Mouse (Mus musculus): ENCODE data around the gene Wfikkn2.

Wfikkn2 gene

GRCm38 (mm10) chr11:94200422-94200821 is 45.4 kb downstream of the Wfikkn2 start:
- TF ChIP-seq POU5F1 (IDR thresholded peaks at IDR 0.05; ENCODE audit: borderline replicate concordance, low read length) = no peak
- TF ChIP-seq NANOG (IDR thresholded peaks at IDR 0.05; ENCODE audit: borderline replicate concordance, low read length) = no peak
- TF ChIP-seq CTCF (conservative IDR thresholded peaks at IDR 0.05; ENCODE audit: low read length) = no peak
- Histone ChIP-seq H3K9me3 (ENCODE audit: low read length) (no peaks in the 10 kb centered on the region), H3K36me3 (ENCODE audit: insufficient read depth, low read length) (no peaks in the 10 kb centered on the region), H3K4me1 (replicated peaks; ENCODE audit: low read depth, low read length) (no peaks in the 10 kb centered on the region), H3K27me3 (ENCODE audit: insufficient read depth, low read length) (no peaks in the 10 kb centered on the region), H3K4me3 (replicated peaks; ENCODE audit: low read length) (no peak overlapping the region)

DNA sequence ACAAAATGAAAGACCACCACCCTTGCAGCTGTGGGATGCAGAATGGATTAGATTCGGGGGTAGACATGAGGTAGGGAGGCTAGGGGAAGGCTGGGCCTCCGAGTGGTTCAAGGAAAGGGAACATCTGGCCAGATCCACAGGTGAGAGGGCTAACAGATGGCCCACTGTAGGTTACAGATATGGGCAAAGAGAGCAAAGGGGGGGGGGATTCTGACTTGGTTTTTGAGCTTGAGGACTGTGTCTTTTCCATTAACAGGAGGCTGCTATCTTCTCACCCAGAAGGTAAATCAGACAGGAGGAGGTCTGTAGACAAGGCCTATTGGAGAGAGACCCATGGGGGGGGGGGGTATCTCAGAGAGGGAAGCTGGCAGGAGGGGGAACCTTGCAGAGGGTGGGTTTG is 46.0 kb downstream of the Wfikkn2 start:
- H3K4me3 ChIP-seq (replicated peaks; ENCODE audit: low read length) = no peak overlapping the region
- TF ChIP-seq POU5F1 (IDR thresholded peaks at IDR 0.05; ENCODE audit: borderline replicate concordance, low read length) (no peak), NANOG (IDR thresholded peaks at IDR 0.05; ENCODE audit: borderline replicate concordance, low read length) (no peak), CTCF (conservative IDR thresholded peaks at IDR 0.05; ENCODE audit: low read length) (no peak)
- H3K36me3 ChIP-seq (ENCODE audit: insufficient read depth, low read length) = no peaks in the 10 kb centered on the region
- peaks cover 3% of the 10 kb centered on the region for H3K4me1 ChIP-seq (replicated peaks; ENCODE audit: low read depth, low read length)
- no peaks in the 10 kb centered on the region for H3K9me3 ChIP-seq (ENCODE audit: low read length)
- H3K27me3 ChIP-seq (ENCODE audit: insufficient read depth, low read length) = no peaks in the 10 kb centered on the region

- peaks cover 14% of the 10 kb centered on the region for H3K4me1 ChIP-seq (replicated peaks; ENCODE audit: low read depth, low read length)
- H3K27me3 ChIP-seq (ENCODE audit: insufficient read depth, low read length) = no peaks in the 10 kb centered on the region
- no peaks in the 10 kb centered on the region for H3K36me3 ChIP-seq (ENCODE audit: insufficient read depth, low read length)
- TF ChIP-seq NANOG (IDR thresholded peaks at IDR 0.05; ENCODE audit: borderline replicate concordance, low read length) = no peak
- no peak for TF ChIP-seq CTCF (conservative IDR thresholded peaks at IDR 0.05; ENCODE audit: low read length)
- no peak for TF ChIP-seq POU5F1 (IDR thresholded peaks at IDR 0.05; ENCODE audit: borderline replicate concordance, low read length)
- no peak overlapping the region for H3K4me3 ChIP-seq (replicated peaks; ENCODE audit: low read length)
- H3K9me3 ChIP-seq (ENCODE audit: low read length) = no peaks in the 10 kb centered on the region
Measured at GRCm38 (mm10) chr11:94198405-94199146, 47.2 kb downstream of the Wfikkn2 start.

DNA sequence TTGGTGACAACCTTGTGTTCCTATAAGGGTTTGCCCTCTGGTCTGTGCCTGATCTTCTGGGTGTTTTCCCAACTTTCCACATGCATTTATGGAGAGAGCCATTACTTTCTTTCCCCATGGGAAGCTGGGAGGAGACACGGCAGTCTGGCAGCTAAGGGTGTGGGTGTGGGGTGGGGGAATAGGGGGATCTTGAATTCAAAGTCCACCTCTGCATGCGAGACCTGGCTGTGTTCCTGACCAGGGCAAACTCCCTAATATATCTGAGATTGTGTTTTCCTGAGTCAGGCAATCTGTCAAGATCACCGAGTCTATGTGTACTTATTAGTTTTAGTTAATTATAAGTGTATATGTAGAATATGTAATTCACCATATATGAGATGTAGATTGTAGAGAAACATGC is 49.5 kb downstream of the Wfikkn2 start:
- no peaks in the 10 kb centered on the region for H3K36me3 ChIP-seq (ENCODE audit: insufficient read depth, low read length)
- peaks cover 15% of the 10 kb centered on the region for H3K4me1 ChIP-seq (replicated peaks; ENCODE audit: low read depth, low read length)
- H3K4me3 ChIP-seq (replicated peaks; ENCODE audit: low read length) = no peak overlapping the region
- no peaks in the 10 kb centered on the region for H3K9me3 ChIP-seq (ENCODE audit: low read length)
- TF ChIP-seq POU5F1 (IDR thresholded peaks at IDR 0.05; ENCODE audit: borderline replicate concordance, low read length) = no peak
- no peak for TF ChIP-seq CTCF (conservative IDR thresholded peaks at IDR 0.05; ENCODE audit: low read length)
- no peak for TF ChIP-seq NANOG (IDR thresholded peaks at IDR 0.05; ENCODE audit: borderline replicate concordance, low read length)
- H3K27me3 ChIP-seq (ENCODE audit: insufficient read depth, low read length) = no peaks in the 10 kb centered on the region

- no peaks in the 10 kb centered on the region for H3K9me3 ChIP-seq (ENCODE audit: low read length)
- no peaks in the 10 kb centered on the region for H3K36me3 ChIP-seq (ENCODE audit: insufficient read depth, low read length)
- peaks cover 17% of the 10 kb centered on the region for H3K4me1 ChIP-seq (replicated peaks; ENCODE audit: low read depth, low read length)
- H3K27me3 ChIP-seq (ENCODE audit: insufficient read depth, low read length) = no peaks in the 10 kb centered on the region
- TF ChIP-seq POU5F1 (IDR thresholded peaks at IDR 0.05; ENCODE audit: borderline replicate concordance, low read length) (no peak), NANOG (IDR thresholded peaks at IDR 0.05; ENCODE audit: borderline replicate concordance, low read length) (no peak), CTCF (conservative IDR thresholded peaks at IDR 0.05; ENCODE audit: low read length) (no peak)
- H3K4me3 ChIP-seq (replicated peaks; ENCODE audit: low read length) = no peak overlapping the region
Measured at GRCm38 (mm10) chr11:94193109-94193508, 52.7 kb downstream of the Wfikkn2 start.

GRCm38 (mm10) chr11:94190665-94191064 is 55.1 kb downstream of the Wfikkn2 start:
- H3K4me3 ChIP-seq (replicated peaks; ENCODE audit: low read length) = no peak overlapping the region
- peaks cover 17% of the 10 kb centered on the region for H3K4me1 ChIP-seq (replicated peaks; ENCODE audit: low read depth, low read length)
- TF ChIP-seq POU5F1 (IDR thresholded peaks at IDR 0.05; ENCODE audit: borderline replicate concordance, low read length) (no peak), CTCF (conservative IDR thresholded peaks at IDR 0.05; ENCODE audit: low read length) (no peak), NANOG (IDR thresholded peaks at IDR 0.05; ENCODE audit: borderline replicate concordance, low read length) (no peak)
- no peaks in the 10 kb centered on the region for H3K27me3 ChIP-seq (ENCODE audit: insufficient read depth, low read length)
- no peaks in the 10 kb centered on the region for H3K36me3 ChIP-seq (ENCODE audit: insufficient read depth, low read length)
- H3K9me3 ChIP-seq (ENCODE audit: low read length) = no peaks in the 10 kb centered on the region

DNA sequence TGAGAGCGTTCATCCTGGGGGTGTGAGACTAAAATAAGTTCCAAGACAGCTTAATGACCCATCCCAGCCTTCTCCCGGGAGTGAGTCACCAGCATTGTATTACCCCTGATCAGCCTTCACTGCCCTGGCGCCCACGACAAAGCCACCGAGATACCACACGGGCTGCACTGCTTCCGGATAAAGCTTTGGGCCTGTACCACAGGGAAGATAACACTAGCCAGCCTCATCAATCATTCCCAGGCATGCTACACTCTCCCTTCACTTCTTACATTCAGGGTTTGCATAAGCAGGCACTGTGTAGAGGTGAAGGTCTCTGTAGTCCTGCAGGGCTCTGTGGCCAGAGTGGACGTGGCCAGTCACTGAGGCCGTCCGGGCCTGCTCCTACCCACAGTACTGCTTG is 56.2 kb downstream of the Wfikkn2 start:
- Histone ChIP-seq H3K4me3 (replicated peaks; ENCODE audit: low read length) (no peak overlapping the region), H3K9me3 (ENCODE audit: low read length) (no peaks in the 10 kb centered on the region), H3K27me3 (ENCODE audit: insufficient read depth, low read length) (no peaks in the 10 kb centered on the region), H3K36me3 (ENCODE audit: insufficient read depth, low read length) (no peaks in the 10 kb centered on the region), H3K4me1 (replicated peaks; ENCODE audit: low read depth, low read length) (peaks cover 12% of the 10 kb centered on the region)
- TF ChIP-seq POU5F1 (IDR thresholded peaks at IDR 0.05; ENCODE audit: borderline replicate concordance, low read length) (no peak), NANOG (IDR thresholded peaks at IDR 0.05; ENCODE audit: borderline replicate concordance, low read length) (no peak), CTCF (conservative IDR thresholded peaks at IDR 0.05; ENCODE audit: low read length) (no peak)

Data from E14TG2a.4 (cell line).